Mouse (Mus musculus) B cell, adult 2 months (primary cell): ENCODE measurements around the gene Spint4.
"Not testable (repeated sequence)": the region's sequence is repeated elsewhere in the genome, so short reads cannot be mapped to it uniquely, and the experiment has no call there.

Source experiments
- DNase-seq, 2 experiments: peaks; one replicate each; pipeline ENCODE4 v3.0.0; 2022

Gene Spint4

DNA sequence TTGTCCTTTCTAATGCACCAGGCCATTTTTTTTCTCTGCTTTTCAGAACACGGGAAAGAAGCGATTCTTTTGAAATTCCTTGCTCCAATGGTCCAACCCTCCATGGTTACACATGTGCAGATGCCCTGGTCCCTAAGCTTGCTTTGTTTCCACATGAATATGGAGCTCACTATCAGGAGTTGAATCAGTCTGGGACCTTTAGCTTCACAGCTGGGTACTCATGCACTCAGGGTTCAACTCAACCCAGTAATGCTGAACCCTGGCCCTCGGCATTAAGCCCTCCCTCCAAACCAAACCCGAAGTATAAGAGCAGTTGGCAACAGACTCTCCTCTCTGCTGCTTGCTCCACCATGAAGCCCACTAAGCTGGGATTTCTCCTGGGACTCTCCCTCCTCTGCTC lies at the start of gene Spint4:
TSS of gene Spint4 (plus strand) at position 301 of the 400 bp plus-strand sequence.
- no peak for DNase-seq

GRCm38 (mm10) chr2:164655858-164656257 lies 42.4 kb upstream of the Spint4 start, which contains the start of gene Wfdc10:
Gene Wfdc10 (plus strand): TSS chr2:164656046.
- DNase-seq: peak; percentile 69 to 72

GRCm38 (mm10) chr2:164656483-164656882 lies 41.8 kb upstream of the Spint4 start, which contains the start of gene Wfdc9:
Gene Wfdc9 (minus strand): TSS chr2:164656583.
- DNase-seq: no peak

DNA sequence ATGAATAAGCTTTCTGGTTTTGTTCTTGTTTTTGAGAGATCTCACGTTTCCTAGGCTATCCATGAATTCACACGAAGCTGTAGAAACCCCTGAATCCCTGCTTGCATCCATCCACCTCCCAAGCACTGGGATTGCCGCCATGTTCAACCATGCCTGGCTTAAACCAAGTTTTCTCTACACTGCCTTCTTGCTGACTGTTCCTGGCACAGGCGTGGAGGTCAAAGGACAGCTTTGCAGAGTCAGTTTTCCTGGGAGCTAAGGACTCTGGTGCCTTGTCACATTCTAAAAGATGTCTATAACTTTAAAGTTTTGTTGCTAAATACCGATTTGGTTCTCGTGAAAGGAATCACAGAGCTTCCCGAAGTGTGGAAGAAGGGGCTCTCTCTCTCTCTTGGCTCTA lies 33.5 kb upstream of the Spint4 start:
- no peak for DNase-seq

DNA sequence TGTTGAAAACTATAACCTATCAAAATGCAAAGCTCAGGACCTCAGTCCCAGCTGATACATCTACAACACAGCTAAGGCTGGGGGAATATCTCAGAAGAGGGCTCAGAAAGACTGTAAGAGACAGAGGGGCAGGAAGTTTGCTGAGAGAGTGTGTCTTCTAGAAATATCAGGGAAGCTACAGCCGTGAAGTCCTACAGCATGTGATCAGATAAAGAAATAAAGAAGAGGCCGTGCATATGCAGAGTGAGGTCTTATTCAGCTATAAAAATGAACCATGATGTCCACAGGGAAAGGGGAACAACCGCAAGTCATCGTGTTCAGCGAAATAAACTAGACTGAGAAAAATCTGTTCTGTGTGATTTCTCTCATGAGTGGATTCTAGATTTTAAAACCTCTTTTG lies 28.0 kb upstream of the Spint4 start:
- DNase-seq: no peak

- no peak for DNase-seq
Measured at GRCm38 (mm10) chr2:164670938-164671337, 27.4 kb upstream of the Spint4 start.

- DNase-seq: no peak
Measured at GRCm38 (mm10) chr2:164673987-164674386, 24.3 kb upstream of the Spint4 start, which contains the start of gene Wfdc11. Gene Wfdc11 (minus strand): TSS chr2:164674087.

- no peak for DNase-seq
Measured at GRCm38 (mm10) chr2:164676103-164676502, 22.2 kb upstream of the Spint4 start.

DNA sequence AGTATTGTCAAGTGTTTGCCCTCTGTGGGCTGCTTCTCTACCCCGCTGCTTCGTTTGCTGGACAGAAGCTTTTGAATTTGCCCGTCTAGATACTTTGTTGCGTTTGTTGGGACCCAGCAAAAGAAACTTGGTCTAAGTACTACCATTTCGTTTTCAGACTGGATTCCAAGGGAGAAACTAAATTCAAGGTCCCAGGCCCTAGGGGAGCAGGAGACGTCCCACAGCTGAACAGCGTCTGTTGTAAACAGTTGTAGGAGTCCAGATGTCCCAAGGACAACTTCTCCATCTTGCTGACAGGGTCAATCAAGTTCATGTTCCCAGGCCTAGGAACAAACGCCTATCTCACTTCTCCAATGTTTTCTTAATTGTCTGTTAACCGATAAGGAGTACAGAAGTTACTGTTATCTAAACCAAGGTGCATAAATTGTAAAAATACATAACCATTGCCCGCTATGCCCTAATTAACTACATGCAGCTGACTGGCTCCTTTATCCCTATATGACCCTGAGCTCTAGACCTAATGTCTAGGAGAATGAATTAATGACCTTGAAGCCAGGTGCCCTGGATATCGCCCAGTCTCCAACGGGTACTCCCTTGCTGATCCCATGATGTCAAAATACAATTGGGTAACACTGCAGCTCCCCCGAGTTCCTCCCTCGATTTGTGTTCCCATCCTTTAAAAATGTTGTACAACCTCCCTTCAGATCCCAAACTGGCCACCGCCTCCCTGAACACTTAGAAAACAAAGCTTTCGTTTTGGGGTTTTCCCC lies 21.2 kb upstream of the Spint4 start:
- DNase-seq: no peak

GRCm38 (mm10) chr2:164678848-164679625 lies 19.3 kb upstream of the Spint4 start:
- DNase-seq: peak; percentile 79 to 80

- peak; percentile 8 to 13 for DNase-seq
Measured at GRCm38 (mm10) chr2:164679906-164680305, 18.4 kb upstream of the Spint4 start.

DNA sequence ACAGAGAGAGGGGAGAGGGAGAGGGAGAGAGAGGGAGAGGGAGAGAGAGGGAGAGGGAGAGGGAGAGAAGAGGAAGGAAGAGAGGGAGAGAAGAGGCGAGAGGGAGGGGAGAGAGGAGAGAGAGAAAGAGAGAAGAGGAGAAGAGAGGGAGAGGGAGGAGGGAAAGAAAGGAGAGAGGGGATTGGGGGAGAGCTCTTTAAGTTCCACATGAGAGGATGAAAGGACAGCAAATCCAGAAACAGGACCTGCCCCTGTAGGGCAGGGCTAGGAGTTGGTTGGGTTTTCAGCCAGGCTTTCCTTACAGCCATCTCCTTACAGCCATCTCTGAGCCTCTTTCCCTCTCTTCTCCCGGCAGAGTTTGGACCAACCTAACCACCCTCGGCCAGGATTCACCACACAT lies 13.5 kb upstream of the Spint4 start, which contains the start of gene Wfdc13:
TSS of gene Wfdc13 (plus strand) at position 301 of the 400 bp plus-strand sequence.
- DNase-seq: no peak

- DNase-seq: no peak
Measured at GRCm38 (mm10) chr2:164700959-164701358, 2.7 kb downstream of the Spint4 start.

GRCm38 (mm10) chr2:164701761-164702160 lies 3.5 kb downstream of the Spint4 start:
- no peak for DNase-seq

- DNase-seq: no peak
Measured at GRCm38 (mm10) chr2:164704235-164704634, 5.9 kb downstream of the Spint4 start.

DNA sequence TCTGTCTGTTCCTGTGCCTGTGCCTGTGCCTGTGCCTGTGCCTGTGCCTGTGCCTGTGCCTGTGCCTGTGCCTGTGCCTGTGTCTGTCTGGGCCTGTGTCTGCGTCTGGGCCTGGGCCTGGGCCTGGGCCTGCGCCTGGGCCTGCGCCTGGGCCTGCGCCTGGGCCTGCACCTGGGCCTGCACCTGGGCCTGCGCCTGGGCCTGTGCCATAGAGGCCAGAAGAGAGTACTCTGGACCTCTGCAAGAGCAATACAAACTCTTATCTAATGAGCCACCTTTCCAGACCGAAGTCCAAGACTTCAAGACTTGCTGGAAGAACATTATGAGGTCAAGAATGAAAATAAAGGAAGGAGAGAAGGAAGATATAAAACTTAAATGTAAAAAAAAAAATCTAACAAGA lies 7.0 kb downstream of the Spint4 start:
- DNase-seq: no peak

DNA sequence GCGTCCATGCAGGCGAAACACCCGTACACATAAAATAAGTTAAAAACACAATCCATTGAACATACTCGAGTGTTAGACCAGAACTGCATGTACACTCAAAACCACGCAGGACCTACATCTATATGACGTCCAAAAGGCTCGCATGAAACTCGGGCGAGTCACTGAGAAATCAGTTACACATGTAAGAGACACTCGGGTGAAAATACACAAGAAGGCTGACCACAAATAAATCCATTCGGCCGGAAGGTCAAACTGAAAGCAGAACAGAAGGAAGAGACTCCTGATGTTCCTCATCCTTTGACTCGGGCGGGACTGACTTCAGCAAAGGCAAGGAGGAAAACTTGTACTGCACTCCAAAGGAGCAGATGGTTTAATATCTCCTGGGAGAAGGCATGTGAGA lies 7.7 kb downstream of the Spint4 start:
- no peak for DNase-seq

DNA sequence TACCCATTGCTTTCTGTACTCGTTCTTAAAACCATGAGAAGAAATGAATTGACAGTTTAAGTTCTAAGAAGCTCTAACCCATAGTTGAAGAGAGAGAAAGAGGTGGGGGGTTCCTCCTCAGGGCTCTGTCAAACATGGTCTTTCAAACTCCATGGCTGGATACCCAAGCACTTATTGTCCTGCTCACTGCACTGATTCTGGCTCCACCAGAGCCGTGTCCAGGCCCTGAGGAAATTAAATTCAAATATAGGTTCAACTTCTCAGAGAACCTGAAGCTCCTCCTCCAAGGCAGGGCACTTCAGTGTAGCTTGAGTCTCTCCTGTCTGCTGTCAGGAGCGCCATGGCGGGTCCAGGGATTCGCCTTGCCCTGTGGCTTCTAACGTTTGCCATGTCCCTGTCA lies 16.7 kb downstream of the Spint4 start, which contains the start of gene Spint5:
TSS of gene Spint5 (plus strand) at position 301 of the 400 bp plus-strand sequence.
- no peak for DNase-seq

GRCm38 (mm10) chr2:164716194-164716786 lies 18.0 kb downstream of the Spint4 start:
- not testable (repeated sequence) for DNase-seq

- DNase-seq: no peak
Measured at GRCm38 (mm10) chr2:164723276-164723675, 25.0 kb downstream of the Spint4 start.

GRCm38 (mm10) chr2:164725895-164726619 lies 27.8 kb downstream of the Spint4 start:
- DNase-seq: peak; percentile 79 to 80

GRCm38 (mm10) chr2:164731719-164732118 lies 33.4 kb downstream of the Spint4 start:
- DNase-seq: no peak

DNA sequence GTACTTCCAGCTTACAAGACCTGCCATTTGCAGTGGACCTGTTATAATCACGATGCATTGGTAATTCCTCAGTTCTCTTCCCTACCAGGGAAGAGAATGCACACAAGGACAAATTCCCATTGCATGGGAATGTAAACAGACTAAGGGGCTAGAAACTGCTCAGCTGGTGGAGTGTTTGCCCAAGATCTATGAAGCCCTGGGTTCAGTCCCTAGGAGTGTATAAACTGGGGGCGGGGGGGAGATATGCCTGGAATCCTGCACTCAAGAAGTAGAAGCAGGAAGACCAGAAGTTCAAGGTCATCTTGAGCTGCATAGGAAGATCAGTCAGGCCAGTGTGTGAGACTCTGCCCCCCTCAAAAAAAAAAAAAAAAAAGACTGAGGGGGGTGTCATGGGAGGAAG lies 35.0 kb downstream of the Spint4 start:
- no peak for DNase-seq
